Mouse (Mus musculus): ENCODE measurements around the gene Cnst.
A peak's percentile ranks its signal among the peaks of the same experiment; 100 is the strongest.

The Cnst gene

DNA sequence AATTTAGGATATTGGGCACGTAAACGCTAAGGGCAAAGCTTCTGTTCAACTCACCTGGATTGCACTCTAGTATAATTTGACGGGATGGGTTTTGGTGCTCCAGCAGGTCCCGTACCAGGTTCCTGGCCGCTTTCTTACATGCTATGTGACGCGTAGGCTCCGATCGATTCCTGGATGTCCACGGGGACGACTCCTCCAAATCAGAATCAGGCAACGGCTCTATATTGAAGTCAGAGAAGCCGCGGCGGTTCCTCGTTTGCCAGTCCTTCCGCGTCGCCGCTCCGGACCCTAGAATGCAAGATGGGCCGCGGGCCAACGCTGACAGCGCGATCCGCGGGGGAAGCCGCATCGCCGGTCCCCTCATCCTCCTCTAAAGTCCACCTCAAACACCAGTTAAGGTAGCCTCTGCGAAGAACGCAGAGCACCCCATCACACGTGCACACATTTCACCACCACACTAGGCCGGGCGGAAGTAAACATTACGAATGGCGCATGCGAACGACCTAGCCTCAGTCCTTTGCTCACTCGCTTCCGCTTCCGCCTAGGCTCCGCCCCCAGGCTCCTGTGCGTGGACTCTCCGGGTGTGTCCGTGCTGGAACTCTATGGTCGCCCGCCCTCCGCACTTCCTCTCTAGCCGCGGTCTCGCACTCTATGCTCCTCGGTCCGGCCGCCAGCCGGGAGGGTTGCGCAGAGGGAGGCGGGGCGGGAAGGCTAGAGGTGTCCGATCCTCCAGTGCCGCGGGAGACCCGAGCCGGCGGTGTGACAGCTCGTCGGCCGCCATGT, at the start of gene Cnst, which contains the start of gene Tfb2m:
Gene Cnst (plus strand): TSS at position 603 of the 783 bp plus-strand sequence.
Gene Tfb2m (minus strand): TSS at position 500 of the 783 bp plus-strand sequence.
- peak; percentile 93 for DNase-seq (ENCODE audit: low read depth, low spot score)

DNA sequence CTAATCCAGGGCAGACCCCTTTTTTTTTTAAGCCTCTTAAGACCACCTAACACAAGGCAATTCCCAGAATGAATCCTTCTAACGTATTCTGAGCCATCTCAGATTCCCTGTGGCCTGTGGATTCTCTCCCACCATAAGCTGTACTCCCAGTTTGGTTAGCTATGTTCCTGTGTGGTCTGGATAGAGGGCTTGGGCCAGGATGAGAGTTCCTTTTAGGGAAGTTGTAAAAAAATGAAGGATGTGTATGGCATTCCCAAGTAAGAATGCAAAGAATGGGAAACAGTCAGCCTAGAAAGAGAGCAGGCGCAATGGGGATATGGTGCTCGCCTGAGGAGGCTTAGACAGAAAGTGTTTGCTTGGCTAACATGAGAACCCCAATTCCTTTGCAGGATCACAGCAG, 46.9 kb upstream of the Cnst start:
- DNase-seq (ENCODE audit: low read depth, low spot score): no peak

DNA sequence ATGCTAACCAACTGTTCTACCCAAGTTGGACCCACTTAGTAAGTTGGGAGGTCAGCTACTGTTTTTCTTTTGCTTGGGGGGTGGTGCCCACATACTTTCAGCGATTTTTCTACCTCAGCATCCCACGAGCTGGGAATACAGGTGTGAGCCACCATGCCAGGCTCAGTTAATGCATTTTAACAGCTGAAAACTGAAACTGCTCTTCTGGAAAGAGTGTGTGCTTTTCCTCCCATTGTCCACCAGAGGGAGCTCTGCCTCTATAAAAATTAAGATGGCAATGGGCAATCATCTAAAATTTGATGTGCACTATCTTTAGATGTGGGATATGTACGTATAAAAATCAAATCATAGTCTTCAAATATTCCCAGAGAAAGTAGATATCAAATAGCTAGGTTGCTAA, 43.6 kb upstream of the Cnst start:
- DNase-seq (ENCODE audit: low read depth, low spot score): no peak

DNA sequence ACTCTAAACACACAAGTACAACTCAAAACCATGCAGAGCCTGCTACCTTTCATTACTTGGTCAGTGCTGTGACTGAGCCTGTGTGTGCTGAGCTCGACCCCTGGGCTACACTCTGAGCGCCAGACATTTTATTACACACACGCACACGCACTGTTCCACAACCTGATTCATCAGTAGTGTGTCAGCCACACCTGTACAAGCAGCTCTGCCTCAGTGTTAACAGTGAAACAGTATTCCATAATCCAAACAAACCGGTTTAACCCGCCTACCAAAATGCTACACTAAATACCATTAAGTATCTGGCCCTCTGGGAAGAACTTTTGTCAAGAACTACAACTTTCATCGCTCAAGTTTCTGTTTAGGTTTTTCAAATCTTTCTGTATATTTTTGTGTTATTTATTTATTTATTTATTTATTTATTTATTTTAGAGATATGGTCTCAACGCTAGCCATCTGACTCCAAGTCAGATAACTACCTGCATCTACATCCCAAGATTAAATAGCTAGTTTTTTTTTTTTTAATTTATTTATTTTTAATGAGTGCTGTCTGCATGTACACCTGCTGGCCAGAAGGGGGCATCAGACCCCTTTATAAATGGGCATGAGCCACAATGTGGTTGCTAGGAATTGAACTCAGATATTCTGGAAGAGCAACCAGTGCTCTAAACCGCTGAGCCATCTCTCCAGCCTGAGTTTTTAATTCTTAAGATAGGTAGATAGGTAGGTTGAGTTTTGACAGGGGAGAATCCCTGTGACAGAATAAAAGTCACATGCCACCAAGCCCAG, 39.4 kb upstream of the Cnst start:
- DNase-seq (ENCODE audit: low read depth, low spot score): no peak

DNA sequence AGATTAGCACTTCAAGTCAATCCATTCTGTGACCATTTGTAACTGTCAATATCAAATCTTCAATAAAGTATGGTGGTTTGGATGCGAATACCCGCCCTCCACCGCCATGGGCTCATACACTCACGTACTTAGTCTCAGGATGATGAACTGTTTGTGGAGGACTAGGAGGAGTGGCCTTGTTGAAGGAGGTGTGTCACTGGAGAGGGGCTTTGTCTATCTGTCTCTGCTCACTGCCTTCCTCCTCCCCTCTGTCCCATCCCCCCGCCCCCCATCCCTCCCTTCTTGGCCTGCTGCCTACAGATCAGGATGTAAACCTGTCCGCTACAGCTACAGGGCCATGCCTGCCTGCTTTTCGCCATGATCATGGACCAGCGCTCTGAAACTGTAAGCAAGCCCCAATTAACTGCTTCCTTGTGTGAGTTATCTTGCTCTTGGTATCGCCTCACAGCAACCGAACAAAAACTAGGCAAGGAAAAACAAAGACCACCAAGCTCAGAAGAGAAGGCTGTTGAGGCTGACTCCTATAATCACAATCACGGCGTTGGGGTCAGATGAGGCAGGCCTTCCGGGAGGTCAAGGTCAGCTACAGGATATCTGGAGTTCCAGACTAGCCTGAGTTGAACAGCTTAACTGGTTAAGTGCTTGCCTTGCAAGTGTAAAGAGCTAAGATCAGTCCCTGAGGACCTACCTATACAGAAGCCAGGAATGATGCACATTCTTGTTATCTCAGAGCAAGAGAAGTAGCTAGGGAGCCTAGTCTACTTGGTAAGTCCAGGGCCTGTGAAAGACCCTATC, 35.4 kb upstream of the Cnst start:
- DNase-seq (ENCODE audit: low read depth, low spot score): no peak

DNA sequence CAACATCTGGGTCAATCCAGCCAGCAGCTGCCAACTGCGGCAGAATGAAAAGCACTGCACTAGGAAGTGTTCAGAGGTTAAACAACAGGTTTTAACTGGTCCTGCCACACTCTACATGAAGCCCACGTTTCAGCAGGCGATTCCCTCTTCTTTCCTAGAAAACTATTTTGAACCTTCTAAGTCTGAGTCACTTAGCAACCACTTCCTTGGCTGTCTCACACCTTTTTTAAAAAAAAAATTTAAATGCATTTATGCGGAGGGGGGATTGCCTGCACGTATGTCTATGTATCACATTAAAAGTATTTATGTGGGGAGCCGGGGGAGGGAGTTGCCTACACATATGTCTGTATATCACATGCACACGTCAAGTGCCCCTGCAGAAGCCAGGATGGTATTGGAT, 34.3 kb upstream of the Cnst start:
- DNase-seq (ENCODE audit: low read depth, low spot score): no peak

DNA sequence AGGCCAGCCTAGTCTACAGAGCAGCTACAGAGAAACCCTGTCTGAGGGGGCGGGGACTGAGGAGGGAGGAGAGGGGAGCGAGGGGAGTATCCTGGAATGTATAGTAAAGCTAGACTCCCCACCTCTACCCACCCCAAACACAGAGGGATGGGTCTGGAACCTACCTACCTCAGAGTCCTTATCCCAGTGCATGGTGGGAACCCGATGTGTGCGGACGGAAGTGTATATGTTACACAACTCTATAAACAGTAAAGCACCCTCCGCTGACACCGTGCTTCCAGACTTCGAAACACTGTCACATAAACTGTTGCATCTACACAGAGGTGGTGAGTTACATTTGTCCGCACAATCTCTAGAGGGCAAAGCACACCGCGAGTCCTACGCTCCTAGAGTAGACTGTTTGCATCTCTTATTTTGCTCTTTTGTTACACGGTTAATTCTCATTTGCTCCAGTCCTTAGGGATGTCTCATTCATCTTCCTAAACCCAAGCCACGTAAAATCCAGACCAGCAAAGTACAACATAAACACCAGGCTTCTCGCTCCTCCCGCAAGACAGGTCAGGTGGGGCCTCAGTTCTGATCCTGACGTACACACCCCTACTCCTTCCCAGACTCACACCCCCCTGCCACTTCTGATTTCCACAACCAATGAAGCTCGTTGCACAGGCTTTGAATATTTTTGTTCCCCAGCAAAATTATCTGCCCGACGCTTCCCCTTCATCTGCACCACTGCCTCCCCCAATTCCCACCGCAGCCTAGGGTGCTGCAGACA, 29.0 kb upstream of the Cnst start:
- no peak for DNase-seq (ENCODE audit: low read depth, low spot score)

DNA sequence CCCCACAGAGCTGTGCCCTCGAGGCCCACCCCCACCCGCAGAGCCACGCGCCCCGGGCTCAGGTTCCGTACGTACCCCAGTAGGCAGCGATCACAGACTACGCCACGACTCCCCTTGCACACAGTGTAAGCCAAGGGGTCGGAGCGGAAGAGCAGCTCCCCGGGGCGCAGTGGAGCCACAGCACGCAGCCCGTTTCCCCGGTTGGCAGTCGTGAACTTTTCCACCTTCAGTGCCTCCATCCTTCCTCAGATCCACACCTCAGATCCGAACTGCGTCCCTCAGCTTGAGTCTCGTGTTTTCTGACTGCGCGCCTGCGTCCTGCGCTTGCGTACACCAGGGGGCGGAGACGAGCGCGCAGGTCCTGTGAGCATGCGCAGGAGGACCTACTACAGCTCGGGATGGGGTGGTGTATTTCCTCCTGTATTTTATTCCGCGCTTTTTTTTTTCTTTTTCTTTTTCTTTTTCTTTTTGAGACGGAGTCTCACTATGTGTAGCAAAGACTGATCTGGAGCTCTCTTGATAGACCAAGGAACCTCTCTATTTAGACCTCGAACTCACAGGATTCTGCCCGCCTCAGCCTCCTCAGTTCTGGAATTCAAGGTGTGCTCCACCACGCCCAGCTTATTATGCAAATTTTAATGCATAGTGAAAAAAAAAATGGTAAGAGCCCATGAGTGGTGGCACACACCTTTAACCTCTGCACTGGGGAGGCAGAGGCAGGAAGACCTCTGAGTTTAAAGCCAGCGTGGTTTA, 28.3 kb upstream of the Cnst start, which contains the start of gene Smyd3:
Gene Smyd3 (minus strand): TSS at position 329 of the 753 bp plus-strand sequence.
- DNase-seq (ENCODE audit: low read depth, low spot score): peak; percentile 78

DNA sequence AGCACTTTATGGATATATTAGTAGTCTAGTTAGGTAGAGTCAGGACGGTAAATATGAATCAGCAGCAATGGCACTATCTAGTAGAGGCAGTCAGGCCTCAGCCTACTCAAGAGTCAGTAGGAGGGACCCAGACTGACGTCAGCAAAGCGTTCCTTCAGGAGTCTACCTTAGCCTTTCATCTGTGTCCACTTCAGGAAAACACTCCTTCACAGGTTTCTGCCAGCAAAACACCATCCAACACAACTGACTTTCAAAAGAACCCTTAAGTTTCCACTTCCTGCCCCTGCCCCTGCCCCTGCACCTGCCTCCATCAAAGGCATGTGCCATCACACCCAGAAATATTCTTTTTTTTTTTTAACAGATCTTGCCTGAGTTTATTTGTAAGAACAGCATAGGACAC, 26.3 kb upstream of the Cnst start:
- DNase-seq (ENCODE audit: low read depth, low spot score): no peak

DNA sequence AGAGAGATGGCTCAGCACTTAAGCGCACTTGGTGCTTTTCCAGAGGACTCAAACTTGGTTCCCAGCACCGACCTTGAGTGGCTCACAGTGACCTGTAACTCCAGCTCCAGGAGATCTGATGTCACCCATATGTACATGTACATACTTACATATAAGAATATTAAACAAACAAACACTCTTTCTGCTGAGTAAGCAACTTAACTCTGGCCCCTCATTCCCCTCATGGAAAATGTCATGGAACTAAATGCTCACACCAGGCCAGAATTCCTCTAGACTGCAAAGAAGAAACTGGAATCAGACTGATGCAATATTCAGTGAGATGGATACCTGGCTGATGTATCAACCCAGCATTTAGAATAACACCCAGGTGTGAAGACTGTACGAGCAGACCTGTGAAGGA, 7.1 kb upstream of the Cnst start:
- no peak for DNase-seq (ENCODE audit: low read depth, low spot score)

DNA sequence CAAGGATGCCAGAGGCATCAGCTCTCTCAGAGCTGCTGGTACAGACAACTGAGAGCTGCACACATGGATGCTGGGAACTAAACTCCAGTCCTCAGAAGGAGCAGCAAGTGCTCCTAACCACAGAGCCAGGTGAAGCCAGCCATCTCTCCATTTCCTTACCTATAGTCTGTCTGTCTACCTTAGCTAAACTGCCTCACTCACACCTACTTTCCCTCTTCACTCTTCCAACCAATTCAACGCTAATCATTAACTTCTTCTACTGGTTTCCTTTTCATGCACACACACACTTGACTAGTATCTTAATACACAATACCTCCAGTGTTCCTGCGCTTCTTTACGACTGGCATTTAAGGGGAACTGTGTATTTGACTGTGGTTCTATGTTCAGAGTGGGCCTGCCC, 6.3 kb upstream of the Cnst start:
- no peak for DNase-seq (ENCODE audit: low read depth, low spot score)

DNA sequence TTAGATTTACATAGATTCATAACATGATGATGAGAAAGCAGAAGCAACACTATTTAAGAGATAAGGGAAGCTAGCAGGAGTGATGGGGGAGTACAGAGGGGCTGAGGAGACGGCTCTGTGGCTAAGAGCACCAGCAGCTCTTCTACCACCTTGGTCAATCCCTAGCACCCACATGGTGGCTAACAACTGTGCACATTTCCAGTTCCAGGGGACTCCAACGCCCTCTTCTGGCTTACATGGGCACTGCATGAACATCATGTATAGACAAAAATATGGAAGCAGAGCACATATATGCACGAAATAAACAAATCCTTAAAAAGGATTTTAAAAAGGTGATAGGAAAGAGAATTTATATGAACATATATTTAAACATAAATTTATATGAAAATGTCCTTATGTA, 4.7 kb upstream of the Cnst start:
- no peak for DNase-seq (ENCODE audit: low read depth, low spot score)

DNA sequence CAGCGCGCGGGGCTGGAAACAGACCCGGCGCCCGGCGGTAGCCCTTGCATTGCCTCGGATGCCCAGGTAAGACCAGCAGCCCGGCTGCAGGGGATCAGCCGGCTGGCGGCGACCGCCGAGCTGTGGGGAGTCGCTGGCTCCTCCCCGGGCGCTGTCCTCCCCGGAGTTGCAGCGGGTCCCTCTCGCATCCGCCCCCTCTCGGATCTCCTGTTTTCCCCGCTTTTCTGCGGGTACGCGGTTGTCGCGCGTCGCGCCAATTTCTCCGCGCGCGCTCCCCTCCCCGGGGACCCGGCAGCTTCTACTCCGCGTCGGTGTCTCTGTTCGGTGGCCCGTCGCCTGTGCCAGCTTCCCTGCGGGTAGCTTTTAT, 364 bp downstream of the Cnst start:
- DNase-seq (ENCODE audit: low read depth, low spot score): peak; percentile 39

DNA sequence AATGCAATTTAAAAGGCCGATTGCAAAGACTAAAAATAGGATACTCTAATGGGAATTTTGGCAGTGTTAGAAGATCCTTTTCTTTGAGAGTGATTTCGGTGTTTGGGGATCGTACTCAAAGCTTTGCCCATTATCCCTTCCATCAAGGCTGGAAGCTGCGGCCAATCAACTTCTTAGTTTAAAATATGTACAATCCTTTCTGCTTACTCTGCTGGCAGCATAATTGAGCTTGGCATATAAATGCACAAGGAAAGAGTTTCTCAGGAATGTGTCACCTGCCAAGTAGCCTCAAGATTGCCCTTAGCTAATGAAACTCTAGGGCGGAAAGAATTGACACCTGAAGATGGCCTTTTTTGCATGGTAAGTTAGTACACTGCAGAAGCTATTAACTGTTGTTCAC, 1.0 kb downstream of the Cnst start:
- no peak for DNase-seq (ENCODE audit: low read depth, low spot score)

DNA sequence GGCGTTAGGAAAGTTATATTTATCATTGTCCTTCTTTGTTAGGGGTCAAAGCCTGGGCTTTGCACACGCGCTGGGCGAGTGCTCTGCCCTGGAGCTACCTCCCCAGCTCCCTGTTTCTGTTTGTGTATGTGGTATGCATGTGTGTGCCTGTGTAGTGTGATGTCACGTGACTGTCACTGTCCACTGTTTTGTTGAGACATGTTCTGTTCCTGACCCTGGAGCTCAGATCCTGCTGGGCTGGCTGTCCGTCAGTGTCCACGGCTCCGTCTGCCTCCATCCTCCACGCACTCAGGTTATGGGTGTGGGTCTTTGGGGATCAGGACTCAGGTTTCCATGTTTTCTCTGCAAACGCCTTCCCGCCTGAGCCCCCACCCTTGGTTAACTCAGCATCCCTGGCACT, 2.0 kb downstream of the Cnst start:
- DNase-seq (ENCODE audit: low read depth, low spot score): no peak

DNA sequence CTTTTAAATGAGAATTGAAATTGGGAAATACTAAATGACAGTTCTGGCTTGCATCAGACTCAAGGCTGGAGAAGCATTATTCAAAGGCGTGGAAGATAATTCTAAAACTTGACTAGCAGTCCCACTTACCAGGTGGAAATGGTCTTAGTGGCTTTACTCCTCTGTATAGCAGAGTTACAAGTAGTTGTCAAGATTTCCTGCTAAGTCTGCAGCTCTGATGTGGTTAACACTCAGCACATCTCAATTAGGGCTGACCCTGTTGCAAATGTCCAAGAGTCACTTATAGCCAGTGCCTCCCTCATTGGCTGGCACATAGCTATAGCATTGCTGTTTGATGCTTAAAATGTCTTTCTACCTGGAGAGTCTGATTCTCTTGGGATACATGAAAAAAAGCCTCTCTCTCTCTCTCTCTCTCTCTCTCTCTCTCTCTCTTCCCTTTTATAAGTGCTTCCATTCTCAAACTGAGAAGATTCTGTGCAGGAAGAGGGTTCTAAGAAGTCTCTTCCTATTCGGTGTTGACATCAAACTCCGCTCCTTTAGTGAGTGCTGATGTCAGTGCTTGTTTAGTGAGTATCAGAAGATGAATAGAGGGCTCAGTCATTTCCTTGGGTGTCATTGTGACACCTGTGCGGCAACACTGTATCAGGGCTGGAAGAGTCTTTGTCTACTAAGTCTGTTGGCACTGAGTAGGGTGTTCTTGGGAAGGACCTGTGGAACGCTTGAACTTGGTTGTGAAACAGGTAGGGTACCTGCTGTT, 3.0 kb downstream of the Cnst start:
- DNase-seq (ENCODE audit: low read depth, low spot score): no peak

DNA sequence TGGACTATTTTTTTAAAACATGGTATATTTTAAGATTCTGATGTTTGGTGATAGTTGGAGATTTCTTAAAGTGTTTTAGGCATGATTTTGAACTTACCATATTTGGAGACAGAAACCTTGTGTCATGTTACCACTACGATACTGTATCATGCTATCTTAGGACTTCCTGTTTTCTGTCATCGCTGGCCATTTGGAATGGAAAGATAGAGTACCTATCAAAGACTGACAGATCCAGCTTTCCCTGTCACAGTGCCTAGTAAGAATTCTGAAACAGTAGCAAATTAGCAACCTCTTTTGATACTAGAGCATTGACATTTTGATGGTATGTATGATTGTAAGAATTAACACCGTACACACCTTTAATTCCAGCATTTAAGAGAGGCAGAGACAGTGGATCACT, 5.2 kb downstream of the Cnst start:
- DNase-seq (ENCODE audit: low read depth, low spot score): no peak

DNA sequence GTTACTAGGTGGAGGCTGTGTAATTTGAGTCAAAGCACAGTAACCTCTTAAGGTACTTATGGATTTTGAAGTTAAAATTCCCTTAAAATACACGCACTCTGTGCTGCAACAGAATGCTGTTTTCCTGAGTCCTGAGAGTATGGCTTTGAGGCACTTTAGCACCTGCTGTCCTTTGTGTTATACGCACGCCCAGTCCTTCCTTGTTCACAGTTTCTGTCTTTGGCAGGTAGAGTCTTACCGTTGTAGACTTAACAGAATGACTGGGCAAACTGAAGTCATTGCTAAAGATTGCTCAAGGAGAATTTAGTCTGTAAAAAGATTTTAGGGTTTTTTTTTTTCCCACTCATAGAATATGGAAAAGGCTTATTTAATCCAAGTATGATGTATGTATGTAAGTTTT, 5.8 kb downstream of the Cnst start:
- no peak for DNase-seq (ENCODE audit: low read depth, low spot score)

DNA sequence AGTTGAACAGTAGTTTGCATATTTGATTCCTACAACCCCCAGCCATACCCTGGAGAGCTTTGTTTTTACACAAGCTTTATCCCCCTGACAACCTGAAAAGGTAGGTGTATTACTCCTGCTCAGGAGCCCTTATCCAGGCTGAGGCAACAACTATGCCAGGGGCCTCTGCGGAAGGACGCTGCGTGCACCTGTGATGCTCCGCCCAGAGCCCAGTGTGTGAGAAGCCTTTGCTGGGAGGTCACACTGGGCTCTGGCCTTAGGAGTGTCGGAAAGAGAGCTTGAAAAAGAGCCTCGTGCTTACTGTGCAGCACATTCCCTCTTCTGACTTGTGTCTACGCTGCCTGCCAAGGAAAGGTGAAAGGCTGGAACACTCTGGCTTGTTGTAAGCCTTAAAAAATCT, 6.6 kb downstream of the Cnst start:
- no peak for DNase-seq (ENCODE audit: low read depth, low spot score)

Measured in WW6 (cell line).